Mouse (Mus musculus): ENCODE measurements around the gene Nob1. TPM values are rescaled to one million over a fixed set of nuclear protein-coding genes. Genes with fewer than 3 reads are reported as not detected.

The Nob1 gene
- 10 to 100 TPM; 46.5 to 55.7 TPM for total RNA-seq (2023)

DNA sequence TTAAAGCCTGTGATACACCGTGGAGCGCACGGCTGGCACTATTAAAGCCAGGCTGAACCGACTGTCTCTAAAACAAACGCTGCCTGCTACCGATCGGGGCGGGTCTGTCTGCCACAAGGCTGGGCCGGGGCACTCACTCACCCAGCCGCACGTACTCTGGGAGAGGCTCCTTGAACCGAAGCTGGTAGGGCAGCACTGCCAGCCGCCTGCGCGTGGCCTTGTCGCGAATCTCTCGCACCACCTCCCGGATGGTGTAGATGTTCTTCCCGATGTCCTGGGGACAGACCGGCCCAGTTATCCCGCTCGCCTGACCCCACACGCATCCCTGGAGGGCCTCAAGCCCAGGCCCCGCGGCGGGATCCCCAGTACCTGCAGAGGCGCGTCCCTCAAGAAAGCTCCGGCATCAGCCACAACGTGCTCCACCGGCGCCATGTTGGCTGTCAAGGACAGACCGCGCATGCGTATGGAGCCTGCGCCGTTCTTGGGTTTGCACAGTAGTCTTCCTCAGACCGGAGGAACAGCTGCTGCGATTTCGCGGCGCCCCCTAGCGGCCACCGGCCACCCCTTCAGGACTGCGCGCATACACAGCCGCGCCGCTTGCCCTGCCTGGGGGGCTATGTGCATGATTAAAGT lies at the start of gene Nob1:
Nob1 (minus strand) TSS at position 455 of the 633 bp plus-strand sequence.

DNA sequence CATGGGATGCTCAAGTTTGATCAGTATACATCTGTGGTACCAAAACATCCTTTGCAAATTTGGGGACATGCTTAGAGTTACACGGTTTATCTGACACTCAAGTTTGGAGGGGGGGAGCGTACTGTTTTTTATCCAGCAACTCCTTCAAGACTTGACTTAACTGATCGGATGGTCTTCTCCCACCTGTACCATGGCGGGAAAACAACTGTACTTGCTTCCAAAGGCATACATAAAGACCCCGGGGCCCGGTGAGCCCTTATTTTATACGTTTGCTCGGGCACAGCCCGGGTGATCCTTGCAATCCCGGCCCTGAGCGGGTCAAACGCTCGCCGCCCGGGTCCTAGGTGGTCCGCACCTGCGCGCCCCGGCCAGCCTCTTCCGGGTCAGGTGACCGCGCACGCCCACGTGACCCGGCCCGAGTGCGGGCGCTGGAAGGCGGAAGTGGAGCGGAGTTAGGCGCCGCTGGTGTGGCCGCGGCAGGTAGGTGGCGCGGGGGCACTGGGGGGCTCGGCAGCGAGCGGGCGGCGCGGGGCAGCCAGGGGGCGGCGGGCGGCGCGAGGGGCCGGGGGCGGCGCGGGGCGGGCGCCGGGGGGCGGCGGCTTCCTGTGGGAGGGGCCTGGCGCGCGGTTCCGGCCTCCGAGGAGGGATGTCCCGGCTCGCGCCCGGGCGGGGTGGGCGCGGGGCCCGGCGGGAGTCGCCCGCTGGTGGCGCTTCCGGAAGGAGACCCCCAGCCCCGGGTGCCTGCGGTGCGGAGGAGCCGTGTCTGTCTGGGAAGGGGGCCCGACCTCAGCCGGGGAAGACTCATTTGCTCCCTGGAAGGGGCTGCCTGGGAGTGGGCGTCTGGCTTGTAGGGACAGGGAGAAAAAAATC lies 11.3 kb upstream of the Nob1 start, which contains the start of gene Wwp2:
Wwp2 (plus strand) TSS at position 404 of the 870 bp plus-strand sequence.

DNA sequence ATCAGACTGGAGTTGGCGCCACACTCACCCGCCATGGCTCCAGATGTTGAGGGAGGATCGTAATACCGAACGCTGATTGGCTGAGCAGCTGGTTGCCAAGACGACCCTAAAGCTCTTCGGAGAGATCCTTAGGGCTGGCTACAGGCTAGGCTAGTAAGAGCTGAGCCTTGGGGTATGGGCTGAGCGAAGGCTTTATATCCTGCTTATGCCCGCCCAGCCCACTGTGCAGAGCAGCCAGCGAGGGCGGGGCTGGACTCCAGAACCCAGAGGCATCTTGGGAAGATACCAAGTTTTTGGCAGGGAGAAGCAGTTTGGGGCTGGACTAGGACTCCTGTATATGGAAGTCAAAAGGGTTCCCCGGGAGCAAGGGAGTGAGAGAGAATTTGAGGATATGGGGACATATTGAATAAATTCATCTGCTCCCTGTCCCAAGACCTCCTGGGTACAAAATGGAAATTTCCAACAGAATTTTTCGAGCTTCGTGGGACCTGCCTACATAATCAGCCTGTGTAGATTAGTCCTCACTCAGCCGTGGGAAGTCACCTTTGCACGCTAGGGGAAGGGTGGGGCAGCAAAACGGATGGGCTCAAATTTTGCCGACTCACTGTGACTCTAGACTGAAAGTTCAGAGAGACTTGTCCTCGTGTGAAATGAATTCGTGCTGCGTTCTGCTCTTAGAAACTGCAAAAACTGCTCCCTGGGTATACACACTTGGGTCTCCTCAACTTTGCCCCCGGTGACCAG lies 21.6 kb downstream of the Nob1 start, which contains the start of gene Nqo1:
Nqo1 (minus strand) TSS at position 169 of the 744 bp plus-strand sequence.

Other genes with a start within 250 kb of the Nob1 start
- 100 to 1,000 TPM; 120 to 130 TPM for gene Nfat5, start 131.6 kb downstream of the Nob1 start, total RNA-seq (2023)
- gene Nqo1, start 21.8 kb downstream of the Nob1 start, total RNA-seq (2023): not detected
- 100 to 1,000 TPM; 130 to 144 TPM for gene Wwp2, start 11.3 kb upstream of the Nob1 start, total RNA-seq (2023)
- 10 to 100 TPM; 46.5 to 47.0 TPM for gene Psmd7, start 163.4 kb upstream of the Nob1 start, total RNA-seq (2023)

All from B cell, adult 67 days (primary cell).